Mouse (Mus musculus): ENCODE measurements at regions not wholly inside any gene's neighbourhood (a gene's known extent, or its start where the extent isn't known, plus 50 kb on each side); places are given as distances from the start of the nearest gene placed in this dataset.

DNA sequence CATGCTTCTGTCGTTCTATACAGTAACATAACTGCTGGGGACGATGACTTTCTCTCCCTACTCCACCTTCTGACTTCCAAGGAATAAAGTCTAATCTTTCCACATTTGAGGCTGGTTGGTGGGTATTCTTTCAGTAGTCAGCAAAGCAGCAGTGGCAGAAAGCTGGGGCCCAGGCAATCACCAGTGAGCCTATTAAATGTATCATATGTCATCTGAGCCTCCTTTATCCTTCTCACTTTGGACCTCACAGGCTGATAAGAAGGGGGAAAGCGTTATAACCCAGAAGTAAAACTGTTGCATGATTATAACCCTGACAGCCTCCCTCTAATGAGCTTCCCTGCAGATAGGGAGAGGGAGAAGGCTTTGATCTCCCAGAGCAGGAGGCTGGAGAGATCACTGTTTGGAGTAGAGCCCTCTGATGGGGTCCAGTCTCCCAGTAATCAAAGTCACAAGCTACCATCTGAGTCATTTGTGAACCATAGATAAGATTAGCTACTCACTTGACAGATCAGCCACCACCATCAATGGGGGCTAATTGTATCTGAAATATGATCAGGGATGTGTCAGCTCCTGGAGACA lies 241.7 kb upstream of the Nt5c1b start:
- H3K27me3 ChIP-seq (ENCODE audit: control insufficient read depth, insufficient read depth, insufficient read length): no peaks in the 10 kb centered on the region
- no peaks in the 10 kb centered on the region for H3K36me3 ChIP-seq (ENCODE audit: control insufficient read depth, insufficient read depth)
- no peak overlapping the region for H3ac ChIP-seq (ENCODE audit: control insufficient read depth, insufficient read length)
- no peaks in the 10 kb centered on the region for H3K79me2 ChIP-seq (ENCODE audit: control insufficient read depth, insufficient read depth)
- H3K4me3 ChIP-seq: no peak overlapping the region
- H3K4me2 ChIP-seq (ENCODE audit: low read depth): no peak overlapping the region
- TF ChIP-seq SRF (IDR thresholded peaks at IDR 0.05; ENCODE audit: control insufficient read depth, insufficient read length, low read depth): no peak
- no peak for TF ChIP-seq POLR2AphosphoS2 (IDR thresholded peaks at IDR 0.05; ENCODE audit: insufficient read length, low read depth)
- TF ChIP-seq TCF3 (IDR thresholded peaks at IDR 0.05; ENCODE audit: insufficient read length, low read depth): no peak
- no peak for TF ChIP-seq POLR2A (IDR thresholded peaks at IDR 0.05; ENCODE audit: insufficient read length, low read depth)
- no peak for TF ChIP-seq CEBPB (IDR thresholded peaks at IDR 0.05; ENCODE audit: insufficient read depth, poor library complexity, severe bottlenecking)
- no peak for TF ChIP-seq MYOD1 (IDR thresholded peaks at IDR 0.05; ENCODE audit: control insufficient read depth in 1 of 3, insufficient read length in 2 of 3, low read depth in 2 of 3)
- no peak for TF ChIP-seq TCF12 (IDR thresholded peaks at IDR 0.05; ENCODE audit: insufficient read depth, poor library complexity, severe bottlenecking)
- no peak for TF ChIP-seq MAX (IDR thresholded peaks at IDR 0.05; ENCODE audit: low read depth)
- TF ChIP-seq MYOG (IDR thresholded peaks at IDR 0.05; ENCODE audit: control insufficient read depth in 1 of 3, insufficient read depth in 1 of 3, insufficient read length in 2 of 3, low read depth in 2 of 3): no peak
- TF ChIP-seq E2F4 (IDR thresholded peaks at IDR 0.05; ENCODE audit: insufficient read depth): no peak
- no peak for TF ChIP-seq USF1 (IDR thresholded peaks at IDR 0.05; ENCODE audit: low read depth)
- no peak for TF ChIP-seq REST (IDR thresholded peaks at IDR 0.05; ENCODE audit: insufficient read depth, insufficient read length)

GRCm38 (mm10) chr12:10134141-10134540 lies 235.6 kb upstream of the Nt5c1b start:
- H3K36me3 ChIP-seq (ENCODE audit: control insufficient read depth, insufficient read depth): no peaks in the 10 kb centered on the region
- H3K79me2 ChIP-seq (ENCODE audit: control insufficient read depth, insufficient read depth): no peaks in the 10 kb centered on the region
- no peak for TF ChIP-seq MAX (IDR thresholded peaks at IDR 0.05; ENCODE audit: low read depth)
- TF ChIP-seq REST (IDR thresholded peaks at IDR 0.05; ENCODE audit: insufficient read depth, insufficient read length): no peak
- TF ChIP-seq USF1 (IDR thresholded peaks at IDR 0.05; ENCODE audit: low read depth): no peak
- no peak for TF ChIP-seq POLR2A (IDR thresholded peaks at IDR 0.05; ENCODE audit: insufficient read length, low read depth)
- no peak for TF ChIP-seq SRF (IDR thresholded peaks at IDR 0.05; ENCODE audit: control insufficient read depth, insufficient read length, low read depth)
- H3K4me2 ChIP-seq (ENCODE audit: low read depth): no peak overlapping the region
- H3ac ChIP-seq (ENCODE audit: control insufficient read depth, insufficient read length): no peak overlapping the region
- H3K27me3 ChIP-seq (ENCODE audit: control insufficient read depth, insufficient read depth, insufficient read length): no peaks in the 10 kb centered on the region
- H3K4me3 ChIP-seq: no peak overlapping the region

- no peak overlapping the region for H3ac ChIP-seq (ENCODE audit: control insufficient read depth, insufficient read length)
- no peak overlapping the region for H3K4me3 ChIP-seq
- TF ChIP-seq POLR2A (IDR thresholded peaks at IDR 0.05; ENCODE audit: insufficient read length, low read depth) (no peak), CEBPB (IDR thresholded peaks at IDR 0.05; ENCODE audit: insufficient read depth, poor library complexity, severe bottlenecking) (no peak), TCF12 (IDR thresholded peaks at IDR 0.05; ENCODE audit: insufficient read depth, poor library complexity, severe bottlenecking) (no peak), USF1 (IDR thresholded peaks at IDR 0.05; ENCODE audit: low read depth) (no peak), MYOD1 (IDR thresholded peaks at IDR 0.05; ENCODE audit: control insufficient read depth in 1 of 3, insufficient read length in 2 of 3, low read depth in 2 of 3) (no peak), TCF3 (IDR thresholded peaks at IDR 0.05; ENCODE audit: insufficient read length, low read depth) (no peak), MAX (IDR thresholded peaks at IDR 0.05; ENCODE audit: low read depth) (no peak), SRF (IDR thresholded peaks at IDR 0.05; ENCODE audit: control insufficient read depth, insufficient read length, low read depth) (no peak), POLR2AphosphoS2 (IDR thresholded peaks at IDR 0.05; ENCODE audit: insufficient read length, low read depth) (no peak), E2F4 (IDR thresholded peaks at IDR 0.05; ENCODE audit: insufficient read depth) (no peak), MYOG (IDR thresholded peaks at IDR 0.05; ENCODE audit: control insufficient read depth in 1 of 3, insufficient read depth in 1 of 3, insufficient read length in 2 of 3, low read depth in 2 of 3) (no peak), REST (IDR thresholded peaks at IDR 0.05; ENCODE audit: insufficient read depth, insufficient read length) (no peak)
- H3K4me2 ChIP-seq (ENCODE audit: low read depth): no peak overlapping the region
- no peaks in the 10 kb centered on the region for H3K79me2 ChIP-seq (ENCODE audit: control insufficient read depth, insufficient read depth)
- no peaks in the 10 kb centered on the region for H3K27me3 ChIP-seq (ENCODE audit: control insufficient read depth, insufficient read depth, insufficient read length)
- no peaks in the 10 kb centered on the region for H3K36me3 ChIP-seq (ENCODE audit: control insufficient read depth, insufficient read depth)
These were observed 233.9 kb upstream of the Nt5c1b start for GRCm38 (mm10) chr12:10135915-10136314.

DNA sequence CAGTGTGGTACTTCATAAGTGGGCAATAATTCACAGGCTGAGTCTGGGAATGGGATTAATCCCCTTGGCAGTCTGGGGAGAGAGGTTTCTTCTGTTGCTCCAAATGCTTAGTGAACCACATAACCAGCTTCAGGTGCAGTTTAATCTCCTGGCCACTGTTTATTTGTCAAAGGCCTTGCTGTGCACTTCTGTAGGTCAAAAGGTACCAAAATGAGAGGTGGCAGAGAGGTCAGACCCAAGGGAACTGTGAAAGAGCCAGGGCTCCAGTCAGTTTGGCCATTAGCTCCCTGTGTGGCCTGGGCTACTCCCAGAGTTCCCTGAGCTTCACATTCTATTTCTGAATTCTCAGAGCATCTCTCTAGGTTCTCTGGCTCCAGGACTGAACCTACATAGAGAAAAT lies 229.6 kb upstream of the Nt5c1b start:
- Histone ChIP-seq H3K36me3 (ENCODE audit: control insufficient read depth, insufficient read depth) (no peaks in the 10 kb centered on the region), H3ac (ENCODE audit: control insufficient read depth, insufficient read length) (no peak overlapping the region), H3K27me3 (ENCODE audit: control insufficient read depth, insufficient read depth, insufficient read length) (no peaks in the 10 kb centered on the region), H3K4me2 (ENCODE audit: low read depth) (no peak overlapping the region), H3K79me2 (ENCODE audit: control insufficient read depth, insufficient read depth) (no peaks in the 10 kb centered on the region), H3K4me3 (no peak overlapping the region)
- no peak for TF ChIP-seq TCF12 (IDR thresholded peaks at IDR 0.05; ENCODE audit: insufficient read depth, poor library complexity, severe bottlenecking)
- TF ChIP-seq REST (IDR thresholded peaks at IDR 0.05; ENCODE audit: insufficient read depth, insufficient read length): no peak
- TF ChIP-seq POLR2AphosphoS2 (IDR thresholded peaks at IDR 0.05; ENCODE audit: insufficient read length, low read depth): no peak
- TF ChIP-seq SRF (IDR thresholded peaks at IDR 0.05; ENCODE audit: control insufficient read depth, insufficient read length, low read depth): no peak
- no peak for TF ChIP-seq TCF3 (IDR thresholded peaks at IDR 0.05; ENCODE audit: insufficient read length, low read depth)
- TF ChIP-seq MAX (IDR thresholded peaks at IDR 0.05; ENCODE audit: low read depth): no peak
- TF ChIP-seq MYOD1 (IDR thresholded peaks at IDR 0.05; ENCODE audit: control insufficient read depth in 1 of 3, insufficient read length in 2 of 3, low read depth in 2 of 3): no peak
- TF ChIP-seq POLR2A (IDR thresholded peaks at IDR 0.05; ENCODE audit: insufficient read length, low read depth): no peak
- TF ChIP-seq USF1 (IDR thresholded peaks at IDR 0.05; ENCODE audit: low read depth): no peak
- no peak for TF ChIP-seq E2F4 (IDR thresholded peaks at IDR 0.05; ENCODE audit: insufficient read depth)
- TF ChIP-seq CEBPB (IDR thresholded peaks at IDR 0.05; ENCODE audit: insufficient read depth, poor library complexity, severe bottlenecking): no peak
- no peak for TF ChIP-seq MYOG (IDR thresholded peaks at IDR 0.05; ENCODE audit: control insufficient read depth in 1 of 3, insufficient read depth in 1 of 3, insufficient read length in 2 of 3, low read depth in 2 of 3)

Data from myocyte (in vitro differentiated cells).